Mouse (Mus musculus) Patski (cell line): ENCODE measurements at regions not wholly inside any gene's neighbourhood (a gene's known extent, or its start where the extent isn't known, plus 50 kb on each side); places are given as distances from the start of the nearest gene placed in this dataset.

Experiments
- ATAC-seq: fragments of 100-300 bp; one replicate; pipeline ENCODE4 v1.8.0; 2021
- CTCF ChIA-PET: fragments of 350-600 bp; sonication (Branson Sonifier 250); formaldehyde crosslinking; loops from one replicate; lab custom pipeline; 2022; ENCODE audit warnings: inconsistent platforms; lab: Charles Lee
- POLR2A ChIA-PET: fragments of 350-600 bp; sonication (Branson Sonifier 250); formaldehyde crosslinking; loops from one replicate; lab custom pipeline; 2022; ENCODE audit warnings: antibody characterized with exemption, inconsistent platforms; lab: Charles Lee
- DNase-seq: peaks from one replicate; pipeline ENCODE4 v3.0.0-alpha.2; 2011; ENCODE audit warnings: low read depth, low spot score
- H3K27me3 ChIP-seq: fragments of 371-371 bp; one replicate; pipeline ENCODE4 v1.5.1; 2021
- CTCF ChIP-seq: fragments of 100-300 bp; IDR thresholded peaks from one replicate; pipeline ENCODE4 v1.5.1; 2021
- in situ Hi-C: fragments of 300-500 bp; cut with MboI; formaldehyde crosslinking; loops from 3 replicates; pipeline ENCODE4 v1.11.1; 2018; ENCODE audit warnings: low pct_unique_long_range_greater_than_20kb, mixed read lengths

DNA sequence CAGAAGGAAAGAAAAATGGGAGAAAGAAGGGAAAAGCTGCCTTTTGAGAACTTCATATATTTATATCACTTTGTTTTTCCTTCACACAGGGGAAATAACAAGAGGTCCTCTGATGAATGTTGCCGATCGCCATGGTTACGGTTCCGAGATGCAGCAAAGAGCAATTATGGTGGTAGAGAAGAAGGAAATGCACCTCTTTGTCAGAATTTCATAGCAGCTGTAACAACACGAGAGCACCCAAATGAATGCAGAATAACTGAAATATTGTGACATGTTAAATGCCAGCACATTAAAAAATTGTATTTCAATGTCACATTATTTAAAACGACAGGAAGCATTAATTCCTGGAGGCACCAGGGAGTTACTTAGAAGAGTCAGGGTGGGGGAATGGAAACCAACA is 279.4 kb downstream of the Mctp2 start:
- POLR2A ChIA-PET = no interaction called here
- DNase-seq = no peak
- H3K27me3 ChIP-seq = peaks cover 5% of the 10 kb centered on the region

DNA sequence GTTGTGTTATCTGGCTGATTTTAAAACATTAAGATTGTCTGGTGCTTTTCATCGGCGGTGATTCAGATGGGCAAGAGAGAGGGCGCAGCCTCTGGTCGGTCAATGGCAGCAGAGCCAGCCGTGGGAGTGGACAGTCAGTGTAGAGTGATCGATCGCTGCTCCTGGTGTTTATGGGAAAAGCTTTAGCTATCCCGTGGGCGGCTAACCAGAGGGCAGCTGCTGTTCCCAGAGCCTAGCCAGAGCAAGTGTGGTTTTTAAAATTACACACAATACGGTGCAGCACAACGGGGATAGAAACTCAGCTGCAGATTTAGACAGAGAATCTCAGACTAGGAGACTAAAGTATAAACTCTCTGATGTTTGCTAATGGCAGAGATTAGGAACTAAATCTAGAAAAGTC is 297.3 kb downstream of the Mctp2 start:
- TF ChIP-seq CTCF = no peak
- ATAC-seq (no peak), DNase-seq (no peak)
- H3K27me3 ChIP-seq = no peaks in the 10 kb centered on the region
- in situ Hi-C loops = no loop called here
- ChIA-PET POLR2A (no interaction called here), CTCF (no interaction called here)

More for the DNA sequence above, 279.4 kb downstream of the Mctp2 start:
- CTCF ChIA-PET = no interaction called here
- in situ Hi-C loops = no loop called here
- no peak for ATAC-seq
- TF ChIP-seq CTCF = no peak

DNA sequence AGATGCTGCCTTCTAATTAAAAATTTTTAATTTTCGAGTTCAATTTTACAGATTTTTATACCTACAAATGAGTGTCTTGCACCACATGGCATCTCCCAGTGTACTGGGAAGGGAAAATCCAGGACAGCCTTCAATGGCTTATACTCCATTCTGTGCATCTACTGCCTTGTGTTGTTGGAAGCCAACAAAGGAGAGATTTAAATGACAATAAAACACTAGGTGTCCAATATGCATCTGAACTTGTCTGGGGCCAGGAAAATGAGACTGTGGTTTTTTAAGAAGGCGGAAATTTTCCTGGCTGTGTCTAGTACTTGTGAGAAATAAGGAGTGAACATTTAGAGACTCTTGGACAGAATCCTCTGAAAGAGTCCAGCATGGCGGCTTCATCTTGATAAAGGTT is 302.1 kb downstream of the Mctp2 start:
- TF ChIP-seq CTCF = no peak
- H3K27me3 ChIP-seq = no peaks in the 10 kb centered on the region
- ChIA-PET CTCF (no interaction called here), POLR2A (no interaction called here)
- in situ Hi-C loops = no loop called here
- DNase-seq (no peak), ATAC-seq (no peak)

DNA sequence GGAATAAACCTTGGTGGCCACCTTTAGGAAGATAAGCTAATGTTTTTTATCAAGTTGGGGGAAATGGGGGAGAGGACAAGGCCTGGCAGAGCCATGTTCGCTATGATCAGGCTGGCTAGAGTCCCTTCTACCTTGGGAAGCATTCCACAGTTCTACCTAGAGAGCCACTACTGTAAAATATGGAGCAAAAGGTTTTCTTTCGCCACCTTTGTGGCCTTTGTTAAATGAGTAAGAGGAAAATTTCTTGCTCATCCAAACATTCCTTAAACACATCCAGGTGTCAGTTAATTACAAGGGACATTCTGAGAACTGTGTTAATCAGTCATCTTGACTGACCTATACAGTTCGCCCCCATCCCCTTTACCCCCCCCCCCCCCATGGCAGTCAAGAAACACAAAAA is 313.9 kb downstream of the Mctp2 start:
- in situ Hi-C loops = no loop called here
- ChIA-PET CTCF (interaction anchor here (1.0 kb wide), 1 partner anchor 16 kb away, joined by 3 read pairs; no protein-coding TSS in a partner anchor), POLR2A (no interaction called here)
- ATAC-seq (no peak), DNase-seq (no peak)
- no peak for TF ChIP-seq CTCF
- H3K27me3 ChIP-seq = no peaks in the 10 kb centered on the region

DNA sequence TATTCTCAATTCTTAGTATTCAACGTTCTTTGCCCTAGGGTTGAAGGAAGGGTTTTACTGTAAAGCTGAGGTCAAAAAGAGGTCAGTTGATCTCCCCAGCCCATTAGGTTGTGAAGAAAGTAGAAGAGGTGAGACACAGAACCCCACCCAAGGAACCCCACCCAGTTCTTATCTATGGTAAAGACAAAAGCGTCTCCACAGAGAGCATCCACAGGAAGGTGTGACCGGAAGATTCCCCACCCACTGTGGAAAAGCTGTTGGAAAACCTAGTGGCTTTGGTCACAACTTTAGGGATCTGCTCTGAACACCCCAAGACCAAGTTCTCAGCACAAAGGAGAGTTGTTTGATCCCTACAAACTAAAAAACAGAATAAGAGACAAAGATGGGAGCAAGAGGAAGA is 314.6 kb downstream of the Mctp2 start:
- POLR2A ChIA-PET = no interaction called here
- CTCF ChIA-PET = interaction anchor here (1.0 kb wide), 1 partner anchor 15 kb away, joined by 3 read pairs; no protein-coding TSS in a partner anchor
- no peaks in the 10 kb centered on the region for H3K27me3 ChIP-seq
- no peak for ATAC-seq
- in situ Hi-C loops = no loop called here
- no peak for TF ChIP-seq CTCF
- no peak for DNase-seq

DNA sequence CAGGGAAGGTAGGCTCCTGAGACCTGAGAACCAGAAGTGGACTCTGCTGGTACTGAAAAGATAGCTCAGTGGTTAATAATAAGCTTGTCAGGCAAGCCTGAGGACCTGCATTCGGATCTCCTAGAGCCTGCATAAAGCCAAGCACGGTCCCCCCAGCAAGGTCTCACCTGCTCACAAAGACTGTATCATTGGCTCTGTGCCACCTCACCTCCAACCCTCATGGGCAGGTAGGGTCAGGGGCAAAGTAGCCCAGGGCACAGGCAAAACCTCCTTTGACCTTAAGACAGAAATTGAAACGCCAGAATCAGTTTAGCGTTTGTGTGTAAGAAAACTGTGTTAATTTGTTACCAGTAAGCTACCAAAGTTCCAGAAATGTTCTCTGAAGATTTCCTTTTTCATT is 315.2 kb downstream of the Mctp2 start:
- no peaks in the 10 kb centered on the region for H3K27me3 ChIP-seq
- ChIA-PET POLR2A (no interaction called here), CTCF (no interaction called here)
- no peak for ATAC-seq
- TF ChIP-seq CTCF = no peak
- in situ Hi-C loops = no loop called here
- no peak for DNase-seq

DNA sequence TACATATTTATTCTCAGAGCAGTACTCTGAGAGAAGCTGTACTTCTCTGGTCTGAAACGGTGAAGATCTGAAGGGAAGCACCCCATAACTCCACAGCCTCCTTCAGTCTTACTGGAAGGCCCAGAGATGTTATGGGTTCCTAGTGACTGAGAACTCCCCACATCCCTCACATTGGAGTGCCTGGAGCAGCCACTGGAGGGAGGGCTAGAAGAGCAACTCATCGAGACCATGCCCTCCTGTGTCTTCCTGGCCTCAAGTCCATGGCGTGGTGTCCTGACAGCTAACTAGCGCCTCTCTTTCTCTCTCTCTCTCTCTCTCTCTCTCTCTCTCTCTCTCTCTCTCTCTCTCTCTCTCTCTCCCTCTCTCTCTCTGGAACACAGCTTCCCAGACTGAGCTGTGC is 340.4 kb downstream of the Mctp2 start:
- POLR2A ChIA-PET = no interaction called here
- DNase-seq (no peak), ATAC-seq (no peak)
- H3K27me3 ChIP-seq = no peaks in the 10 kb centered on the region
- CTCF ChIA-PET = no interaction called here
- TF ChIP-seq CTCF = no peak
- in situ Hi-C loops = no loop called here

DNA sequence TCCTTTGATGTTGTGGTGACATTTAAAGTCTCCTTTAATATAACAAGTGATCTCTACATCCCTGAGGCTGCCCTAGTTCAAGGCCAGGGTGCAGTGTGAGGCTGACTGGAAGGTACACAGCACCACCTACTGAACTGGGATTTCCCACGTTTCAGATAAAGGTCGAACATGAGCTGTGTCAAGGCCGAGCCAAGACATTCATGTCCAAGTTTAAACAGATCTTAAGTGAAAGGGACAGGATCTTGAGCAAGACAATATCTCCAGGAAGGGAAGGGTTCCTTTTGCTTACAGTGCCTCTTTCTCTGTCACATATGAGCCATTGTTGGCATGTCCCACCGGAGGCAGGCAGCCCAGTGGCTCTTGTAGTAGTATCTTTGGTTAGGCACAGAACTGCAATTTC is 343.0 kb downstream of the Mctp2 start:
- ChIA-PET CTCF (interaction anchor here (1.5 kb wide), 1 partner anchor 21 kb away, joined by 3 read pairs; no protein-coding TSS in a partner anchor), POLR2A (no interaction called here)
- TF ChIP-seq CTCF = no peak
- ATAC-seq (no peak), DNase-seq (no peak)
- no peaks in the 10 kb centered on the region for H3K27me3 ChIP-seq
- in situ Hi-C loops = no loop called here

DNA sequence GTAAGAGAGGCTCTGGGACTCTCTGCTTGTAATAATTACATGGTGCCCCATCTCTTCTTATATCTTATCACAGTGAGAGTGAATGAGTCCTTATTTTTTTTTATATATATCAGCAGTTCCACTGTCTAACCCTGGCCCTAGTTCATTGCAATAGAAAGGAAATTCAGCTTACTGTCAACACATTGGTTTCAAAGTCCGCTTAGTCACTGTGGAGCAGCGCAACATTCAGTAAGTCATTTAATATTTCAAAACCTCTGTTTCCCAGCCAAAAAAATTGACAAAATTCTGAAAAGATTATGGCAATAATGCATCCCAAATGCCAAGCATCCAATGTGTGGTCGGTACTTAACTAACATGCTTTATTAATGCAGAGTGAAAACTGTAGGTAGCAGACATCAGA is 343.6 kb downstream of the Mctp2 start:
- ChIA-PET POLR2A (no interaction called here), CTCF (no interaction called here)
- H3K27me3 ChIP-seq = no peaks in the 10 kb centered on the region
- TF ChIP-seq CTCF = no peak
- in situ Hi-C loops = no loop called here
- ATAC-seq = no peak
- no peak for DNase-seq

DNA sequence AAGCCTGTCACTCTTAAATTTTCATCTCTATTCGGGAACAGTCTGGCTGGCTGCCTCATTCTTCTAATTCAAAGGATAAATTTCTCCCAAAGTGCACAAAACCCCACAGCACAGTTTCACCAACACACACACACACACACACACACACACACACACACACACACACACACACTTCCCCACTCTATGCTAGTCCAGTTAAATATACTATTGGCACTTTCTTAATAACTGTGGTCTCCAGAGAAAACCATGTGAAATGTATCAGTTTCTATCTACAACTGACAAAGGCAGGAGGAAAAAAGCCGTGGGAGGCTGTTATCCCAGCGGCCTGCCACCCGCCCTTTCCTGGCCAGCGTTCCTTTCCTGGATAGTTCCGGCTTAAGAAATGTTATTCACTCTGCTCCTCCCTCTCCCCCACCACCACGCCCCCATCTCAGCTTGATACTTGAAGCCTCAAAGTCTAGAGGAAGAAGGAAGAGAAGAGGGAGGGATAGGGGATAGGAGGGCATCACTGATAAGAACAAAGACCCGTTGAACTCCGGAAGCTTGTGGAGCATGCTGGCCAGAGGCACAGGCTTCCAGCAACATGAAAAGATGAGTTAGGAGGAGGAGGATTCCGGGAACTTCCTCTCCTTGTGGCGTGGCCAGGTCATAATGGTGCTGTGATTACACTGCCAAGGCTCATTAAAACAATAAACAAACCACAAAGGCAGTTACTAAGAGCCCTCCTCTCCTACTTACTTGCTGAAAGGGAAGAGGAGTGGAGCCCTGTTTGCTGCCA is 345.8 kb downstream of the Mctp2 start:
- TF ChIP-seq CTCF = no peak
- POLR2A ChIA-PET = no interaction called here
- H3K27me3 ChIP-seq = peaks cover 6% of the 10 kb centered on the region
- in situ Hi-C loops = no loop called here
- CTCF ChIA-PET = no interaction called here
- ATAC-seq (peak; percentile 84), DNase-seq (peak; percentile 22)

DNA sequence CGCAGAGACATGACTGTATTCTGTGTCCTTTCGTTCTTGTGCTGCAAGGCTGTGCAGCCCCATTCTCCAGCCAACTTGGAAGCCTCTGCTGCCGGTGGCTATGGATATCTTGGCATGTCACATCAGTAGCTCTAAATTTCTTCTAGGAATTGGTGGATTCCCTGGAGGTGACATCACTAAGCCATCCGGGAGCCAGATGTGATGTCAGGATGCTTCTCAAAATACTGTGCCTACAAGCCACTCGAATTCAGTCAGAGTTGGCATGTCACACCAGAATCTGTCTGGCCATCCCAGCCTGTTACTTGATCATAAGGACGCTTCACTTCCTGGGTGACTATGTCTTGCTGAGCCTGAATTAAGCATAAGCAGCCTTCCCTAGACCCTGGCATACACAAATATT is 359.9 kb downstream of the Mctp2 start:
- no peak for ATAC-seq
- POLR2A ChIA-PET = no interaction called here
- peaks cover 13% of the 10 kb centered on the region for H3K27me3 ChIP-seq

More for the DNA sequence above, 359.9 kb downstream of the Mctp2 start:
- CTCF ChIA-PET = interaction anchor here (0.9 kb wide), 1 partner anchor 9 kb away, joined by 3 read pairs; no protein-coding TSS in a partner anchor
- no peak for TF ChIP-seq CTCF
- in situ Hi-C loops = no loop called here
- DNase-seq = no peak
